Mouse (Mus musculus): ENCODE measurements around the gene Kif1a. TPM values are rescaled to one million over a fixed set of nuclear protein-coding genes. Genes with fewer than 3 reads are reported as not detected.
"Not testable (repeated sequence)": the region's sequence is repeated elsewhere in the genome, so short reads cannot be mapped to it uniquely, and the experiment has no call there.

Kif1a gene
- total RNA-seq, 4 experiments from 2014 or later = 681 to 718 (median 697) TPM

DNA sequence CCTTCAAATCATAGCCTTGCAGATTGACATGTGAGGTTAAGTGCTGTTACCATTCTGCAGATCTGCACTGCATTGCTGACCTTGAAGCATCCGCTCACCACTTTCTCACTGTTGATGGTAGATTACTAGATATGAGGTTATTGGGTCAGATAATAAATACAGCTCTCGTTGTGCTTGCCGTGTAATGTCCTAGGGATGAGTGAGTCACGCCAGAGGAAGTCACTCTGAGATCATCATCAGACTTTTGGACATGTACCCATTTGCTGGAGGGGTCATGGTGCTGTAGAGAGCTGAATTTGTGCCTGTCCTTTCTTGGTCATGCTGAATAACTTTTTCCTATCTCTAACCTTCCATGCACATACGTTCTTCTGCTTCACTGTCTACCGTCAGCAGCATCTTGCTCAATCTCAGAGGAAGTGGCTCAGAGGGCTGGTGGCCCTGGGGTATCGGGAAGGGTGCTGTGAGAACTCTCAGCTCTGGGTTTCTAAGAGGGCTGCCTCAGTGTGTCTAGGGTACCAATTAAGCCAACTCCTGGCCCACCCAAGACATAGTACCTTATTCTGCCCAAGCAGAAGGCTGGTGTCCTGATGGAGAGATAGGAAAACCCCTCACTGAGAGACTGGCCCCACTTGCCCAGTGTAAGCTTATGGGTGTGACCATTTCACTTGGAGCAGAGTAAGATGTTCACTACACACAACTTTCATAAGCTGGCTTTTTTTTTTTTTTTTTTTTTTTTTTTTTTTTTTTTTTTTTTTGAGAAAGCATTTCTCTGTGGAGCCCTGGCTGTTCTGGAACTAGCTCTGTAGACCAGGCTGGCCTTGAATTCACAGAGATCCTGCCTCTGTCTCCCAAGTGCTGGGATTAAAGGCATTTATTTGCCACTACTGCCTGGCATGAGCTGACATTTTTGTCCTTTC, 129.6 kb downstream of the Kif1a start:
- DNase-seq (ENCODE audit: low spot score in 2 of 2) = no peak

DNA sequence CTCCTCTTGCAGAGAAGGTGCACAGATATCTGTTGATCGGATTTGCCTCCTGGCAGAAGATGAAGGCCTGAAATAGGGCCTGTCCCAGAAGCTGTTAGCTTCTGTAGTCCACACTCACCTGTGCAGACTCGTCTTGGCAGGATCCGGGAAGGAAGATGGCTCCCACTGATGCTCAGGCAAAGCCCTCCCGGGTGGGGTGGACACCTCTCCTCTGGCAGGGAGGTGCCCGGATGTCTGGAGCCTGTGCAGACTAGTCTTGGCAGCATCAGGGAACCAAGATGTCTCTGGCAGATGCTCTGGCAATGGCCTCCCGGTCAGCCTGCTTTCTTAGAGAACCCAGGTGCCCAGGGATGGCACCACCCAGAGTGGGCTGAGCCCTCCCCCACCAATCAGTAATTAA, 131.0 kb downstream of the Kif1a start:
- DNase-seq (ENCODE audit: low spot score in 2 of 2) = not testable (repeated sequence)

Other genes with a start within 250 kb of the Kif1a start
- gene Ankmy1, start 199.0 kb downstream of the Kif1a start, total RNA-seq (2022) = under 1 TPM; 0.31 to 0.37 (median 0.36) TPM
- 10 to 100 TPM; 13.9 to 16.5 (median 15.6) TPM for gene Dusp28, start 195.0 kb downstream of the Kif1a start, total RNA-seq (2022)
- gene Rnpepl1, start 191.2 kb downstream of the Kif1a start, total RNA-seq (2022) = 10 to 100 TPM; 38.0 to 46.2 (median 44.3) TPM
- gene Capn10, start 167.6 kb downstream of the Kif1a start, total RNA-seq (2022) = 10 to 100 TPM; 39.9 to 46.3 (median 43.1) TPM
- gene Gpr35, start 151.1 kb downstream of the Kif1a start, total RNA-seq (2022) = under 1 TPM in 3 of 4 experiments, not detected in 1; 0.39 to 0.61 (median 0.51) TPM
- not detected for gene Aqp12, start 95.6 kb downstream of the Kif1a start, total RNA-seq (2022)
- not detected for gene Agxt, start 33.3 kb upstream of the Kif1a start, total RNA-seq (2022)
- gene 2310007B03Rik, start 59.0 kb upstream of the Kif1a start, total RNA-seq (2022) = not detected
- gene Crocc2, start 66.8 kb upstream of the Kif1a start, total RNA-seq (2022) = under 1 TPM; 0.27 to 0.72 (median 0.37) TPM
- gene Sned1, start 133.9 kb upstream of the Kif1a start, total RNA-seq (2022) = 10 to 100 TPM in 3 of 4 experiments, 1 to 10 TPM in 1; 9.9 to 13.5 (median 12.4) TPM
- gene Mterf4, start 204.0 kb upstream of the Kif1a start, total RNA-seq (2022) = 10 to 100 TPM; 20.7 to 25.8 (median 22.0) TPM
- gene Ppp1r7, start 240.9 kb upstream of the Kif1a start, total RNA-seq (2022) = 10 to 100 TPM; 75.5 to 85.2 (median 78.7) TPM
- gene Pask, start 241.5 kb upstream of the Kif1a start, total RNA-seq (2022) = 1 to 10 TPM; 3.7 to 9.8 (median 4.4) TPM